Mouse (Mus musculus) Muller cell, postnatal 12 days (primary cell): Measurements from ENCODE around the gene Ano6.

Experiments
- DNase-seq: peaks from one replicate; pipeline ENCODE4 v3.0.0-alpha.2; 2015; ENCODE audit errors: inconsistent ontology term

Gene Ano6

GRCm38 (mm10) chr15:95790529-95791071 is at the start of gene Ano6:
Ano6 (plus strand) TSS chr15:95790843.
- peak; percentile 96 for DNase-seq

- no peak for DNase-seq
These were observed 47.7 kb upstream of the Ano6 start for GRCm38 (mm10) chr15:95742955-95743354.

- DNase-seq, result no peak
These were observed 46.8 kb upstream of the Ano6 start for GRCm38 (mm10) chr15:95743856-95744255.

GRCm38 (mm10) chr15:95745346-95746106 is 45.1 kb upstream of the Ano6 start:
- peak; percentile 36 for DNase-seq

- no peak for DNase-seq
These were observed 44.1 kb upstream of the Ano6 start for GRCm38 (mm10) chr15:95746513-95746912.

GRCm38 (mm10) chr15:95746955-95747931 is 43.4 kb upstream of the Ano6 start:
- no peak for DNase-seq

- DNase-seq, result no peak
These were observed 41.4 kb upstream of the Ano6 start for GRCm38 (mm10) chr15:95749216-95749615.

GRCm38 (mm10) chr15:95750038-95750437 is 40.6 kb upstream of the Ano6 start:
- DNase-seq, result no peak

- DNase-seq, result no peak
These were observed 38.6 kb upstream of the Ano6 start for GRCm38 (mm10) chr15:95751832-95752676.

GRCm38 (mm10) chr15:95752677-95753019 is 38.0 kb upstream of the Ano6 start:
- DNase-seq, result no peak

- no peak for DNase-seq
These were observed 37.6 kb upstream of the Ano6 start for GRCm38 (mm10) chr15:95753031-95753430.

GRCm38 (mm10) chr15:95757169-95757568 is 33.5 kb upstream of the Ano6 start:
- peak; percentile 36 for DNase-seq

GRCm38 (mm10) chr15:95758069-95758468 is 32.6 kb upstream of the Ano6 start:
- DNase-seq, result no peak

- DNase-seq, result no peak
These were observed 31.8 kb upstream of the Ano6 start for GRCm38 (mm10) chr15:95758696-95759434.

- DNase-seq, result no peak
These were observed 30.8 kb upstream of the Ano6 start for GRCm38 (mm10) chr15:95759857-95760256.

GRCm38 (mm10) chr15:95761420-95761819 is 29.2 kb upstream of the Ano6 start:
- no peak for DNase-seq

GRCm38 (mm10) chr15:95762661-95763303 is 27.9 kb upstream of the Ano6 start:
- DNase-seq, result peak; percentile 67

- DNase-seq, result peak; percentile 20
These were observed 27.2 kb upstream of the Ano6 start for GRCm38 (mm10) chr15:95763464-95763863.

GRCm38 (mm10) chr15:95765271-95765670 is 25.4 kb upstream of the Ano6 start:
- peak; percentile 40 for DNase-seq

- no peak for DNase-seq
These were observed 24.7 kb upstream of the Ano6 start for GRCm38 (mm10) chr15:95765936-95766335.
